Mouse (Mus musculus): Measurements from ENCODE around the gene Ndnf.

The Ndnf gene

GRCm38 (mm10) chr6:65759174-65759573 lies 87.8 kb downstream of the Ndnf start:
- no peak for DNase-seq

GRCm38 (mm10) chr6:65760073-65760472 lies 88.7 kb downstream of the Ndnf start:
- no peak for DNase-seq
